Mouse (Mus musculus) liver, embryonic 12.5 days (tissue): Measurements from ENCODE around the gene Brms1l. TPM values are rescaled to one million over a fixed set of nuclear protein-coding genes. Genes with fewer than 3 reads are reported as not detected.

Source experiments
- ATAC-seq: fragments of 200-750 bp; cut with Nextera tagmentation; 2 replicates; pipeline ENCODE4 v1.8.0; 2017; ENCODE audit warnings: moderate number of reproducible peaks, mild to moderate bottlenecking, moderate library complexity
- H3K27ac ChIP-seq: fragments of 300-500 bp; sonication (generic); 2 replicates; pipeline ENCODE4 v1.5.1; 2016; ENCODE audit warnings: mild to moderate bottlenecking
- H3K27me3 ChIP-seq: fragments of 300-500 bp; sonication (generic); replicated peaks from 2 replicates; pipeline ENCODE4 v1.6.1; 2016; ENCODE audit warnings: mild to moderate bottlenecking, moderate library complexity
- H3K36me3 ChIP-seq: fragments of 300-500 bp; sonication (generic); 2 replicates; pipeline ENCODE4 v1.6.1; 2016; ENCODE audit warnings: mild to moderate bottlenecking, moderate library complexity
- H3K4me1 ChIP-seq: fragments of 300-500 bp; sonication (generic); 2 replicates; pipeline ENCODE4 v1.6.1; 2016
- H3K4me2 ChIP-seq: fragments of 300-500 bp; sonication (generic); 2 replicates; pipeline ENCODE4 v1.6.1; 2016; ENCODE audit warnings: mild to moderate bottlenecking, moderate library complexity
- H3K4me3 ChIP-seq: fragments of 300-500 bp; sonication (generic); 2 replicates; pipeline ENCODE4 v1.5.1; 2016; ENCODE audit warnings: mild to moderate bottlenecking, moderate library complexity
- H3K9ac ChIP-seq: fragments of 300-500 bp; sonication (generic); 2 replicates; pipeline ENCODE4 v1.6.1; 2016; ENCODE audit warnings: mild to moderate bottlenecking, moderate library complexity
- H3K9me3 ChIP-seq: fragments of 300-500 bp; sonication (generic); replicated peaks from 2 replicates; pipeline ENCODE4 v1.6.1; 2016; ENCODE audit warnings: mild to moderate bottlenecking, moderate library complexity
- WGBS: fragments of 180-500 bp; shearing (Covaris S2); methylation state at CpG from one replicate; pipeline ENCODE4 v1.1.7; 2016; ENCODE audit not compliant: insufficient replicate concordance; 5-methylcytosine and 5-hydroxymethylcytosine counted together
- microRNA-seq: library from miRNA; unstranded; fragments of <30 nt; microRNA quantifications from one replicate; pipeline ENCODE4, GENCODE M21; 2017
- polyA plus RNA-seq: library from polyadenylated mRNA; unstranded; fragments of >200 nt; fragmentation: Nextera tagmentation; extraction: Ambion mirVana; gene quantifications from 2 replicates; pipeline ENCODE4 v1.2.1, GENCODE M21; 2016

Gene Brms1l
- polyA plus RNA-seq, 1 experiment from 2014 or later = 24.4 TPM

GRCm38 (mm10) chr12:55869622-55870322 lies 33.6 kb downstream of the Brms1l start:
- no peaks in the 10 kb centered on the region for H3K9me3 ChIP-seq
- no peak overlapping the region for H3K9ac ChIP-seq
- H3K27ac ChIP-seq = no peak overlapping the region
- no peak overlapping the region for H3K4me2 ChIP-seq
- H3K4me1 ChIP-seq = peaks cover 15% of the 10 kb centered on the region
- 64% methylated on average over 5 of the region's 5 CpGs for WGBS
- ATAC-seq = no peak
- H3K36me3 ChIP-seq = peaks cover 63% of the 10 kb centered on the region
- H3K27me3 ChIP-seq = no peaks in the 10 kb centered on the region
- no peak overlapping the region for H3K4me3 ChIP-seq

GRCm38 (mm10) chr12:55885449-55885848 lies 49.3 kb downstream of the Brms1l start:
- H3K9me3 ChIP-seq = no peaks in the 10 kb centered on the region
- 72% methylated on average over 4 of the region's 4 CpGs for WGBS
- H3K4me1 ChIP-seq = no peaks in the 10 kb centered on the region
- no peak overlapping the region for H3K4me3 ChIP-seq
- no peaks in the 10 kb centered on the region for H3K36me3 ChIP-seq
- no peak overlapping the region for H3K9ac ChIP-seq
- no peak for ATAC-seq
- no peak overlapping the region for H3K4me2 ChIP-seq
- no peaks in the 10 kb centered on the region; the same call in 1 of the 2 replicates for H3K27me3 ChIP-seq
- no peak overlapping the region for H3K27ac ChIP-seq

DNA sequence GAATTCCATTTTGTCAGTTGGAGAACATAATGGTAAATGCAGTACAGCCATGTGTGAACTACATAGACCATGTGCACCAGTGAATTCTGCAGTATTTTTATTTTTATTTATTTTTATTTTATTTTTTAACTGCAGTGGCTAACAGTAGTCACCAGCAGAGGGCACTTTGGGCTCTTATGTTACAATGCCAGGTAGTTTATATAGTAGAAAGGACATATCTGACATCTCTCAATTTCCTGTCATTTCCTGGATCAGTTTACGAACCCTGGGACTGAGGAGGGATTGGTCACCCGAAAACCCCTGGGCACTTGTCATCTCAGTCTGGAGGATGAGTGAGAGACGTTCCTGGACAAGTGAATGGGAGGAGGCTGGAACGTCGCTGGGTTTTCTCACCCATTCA lies 52.4 kb downstream of the Brms1l start:
- H3K4me3 ChIP-seq = no peak overlapping the region
- H3K36me3 ChIP-seq = no peaks in the 10 kb centered on the region
- no peak overlapping the region for H3K9ac ChIP-seq
- 35% methylated on average over 5 of the region's 5 CpGs for WGBS
- no peaks in the 10 kb centered on the region; the same call in 1 of the 2 replicates for H3K27me3 ChIP-seq
- no peaks in the 10 kb centered on the region for H3K9me3 ChIP-seq
- no peaks in the 10 kb centered on the region for H3K4me1 ChIP-seq
- no peak overlapping the region for H3K4me2 ChIP-seq
- no peak overlapping the region for H3K27ac ChIP-seq
- ATAC-seq = no peak

DNA sequence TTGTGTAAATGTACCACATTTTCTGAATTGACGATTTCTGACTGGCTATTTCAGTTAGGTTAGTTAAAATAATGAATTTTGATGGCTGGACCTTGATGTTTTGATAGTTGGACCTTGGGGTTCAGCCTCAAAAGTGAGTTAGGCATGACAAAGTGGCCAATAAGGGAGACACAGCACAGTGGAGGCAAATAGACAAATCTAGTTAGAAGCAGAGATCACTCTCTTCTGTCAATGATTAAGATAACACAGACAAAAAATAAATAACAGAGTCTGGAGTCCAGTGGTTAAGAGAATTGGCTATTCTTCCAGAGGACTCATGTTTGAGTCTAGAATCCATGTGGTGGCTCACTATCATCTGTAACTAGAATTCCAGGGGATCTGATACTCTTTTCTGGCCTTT lies 68.7 kb downstream of the Brms1l start:
- Histone ChIP-seq H3K4me1 (no peaks in the 10 kb centered on the region), H3K4me2 (no peak overlapping the region), H3K27ac (no peak overlapping the region), H3K9me3 (no peaks in the 10 kb centered on the region), H3K4me3 (no peak overlapping the region), H3K9ac (no peak overlapping the region), H3K27me3 (no peaks in the 10 kb centered on the region), H3K36me3 (no peaks in the 10 kb centered on the region)
- ATAC-seq = no peak
- WGBS = 52% methylated on average over 1 of the region's 1 CpGs

GRCm38 (mm10) chr12:55912138-55912537 lies 76.0 kb downstream of the Brms1l start:
- H3K9me3 ChIP-seq = no peaks in the 10 kb centered on the region
- no peaks in the 10 kb centered on the region for H3K36me3 ChIP-seq
- ATAC-seq = no peak
- H3K4me1 ChIP-seq = no peaks in the 10 kb centered on the region
- no peaks in the 10 kb centered on the region for H3K27me3 ChIP-seq
- WGBS = 35% methylated on average over 3 of the region's 3 CpGs
- no peak overlapping the region for H3K27ac ChIP-seq
- no peak overlapping the region for H3K4me2 ChIP-seq
- H3K4me3 ChIP-seq = no peak overlapping the region
- no peak overlapping the region for H3K9ac ChIP-seq

DNA sequence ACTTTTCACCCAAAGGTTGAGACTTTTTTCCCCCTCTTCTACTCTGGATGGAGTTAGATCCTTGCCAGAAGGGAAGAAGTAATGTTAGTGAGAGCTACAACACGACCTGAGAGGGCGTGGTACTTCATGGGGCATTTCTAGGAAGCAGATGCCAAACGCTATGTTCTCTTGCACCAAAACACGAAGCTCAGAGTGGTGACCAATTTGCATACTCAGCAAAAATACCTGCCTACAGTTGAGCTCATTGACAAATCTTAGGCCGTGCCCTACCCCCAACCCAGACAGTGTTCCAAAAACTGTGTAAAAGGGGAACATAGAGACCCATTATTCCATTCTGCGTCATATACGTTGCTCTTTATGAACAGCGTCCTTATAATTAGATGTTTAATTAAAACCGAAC lies 77.1 kb downstream of the Brms1l start:
- H3K9me3 ChIP-seq = no peaks in the 10 kb centered on the region
- no peaks in the 10 kb centered on the region for H3K36me3 ChIP-seq
- H3K27ac ChIP-seq = no peak overlapping the region
- H3K27me3 ChIP-seq = no peaks in the 10 kb centered on the region
- no peaks in the 10 kb centered on the region for H3K4me1 ChIP-seq
- H3K4me3 ChIP-seq = no peak overlapping the region
- H3K9ac ChIP-seq = no peak overlapping the region
- 65% methylated on average over 9 of the region's 9 CpGs for WGBS
- ATAC-seq = no peak
- H3K4me2 ChIP-seq = no peak overlapping the region

GRCm38 (mm10) chr12:55916250-55916649 lies 80.1 kb downstream of the Brms1l start:
- Histone ChIP-seq H3K27ac (no peak overlapping the region), H3K9ac (no peak overlapping the region), H3K4me2 (no peak overlapping the region), H3K4me1 (no peaks in the 10 kb centered on the region), H3K36me3 (no peaks in the 10 kb centered on the region), H3K4me3 (no peak overlapping the region), H3K9me3 (no peaks in the 10 kb centered on the region), H3K27me3 (no peaks in the 10 kb centered on the region)
- ATAC-seq = no peak
- 77% methylated on average over 8 of the region's 8 CpGs for WGBS

DNA sequence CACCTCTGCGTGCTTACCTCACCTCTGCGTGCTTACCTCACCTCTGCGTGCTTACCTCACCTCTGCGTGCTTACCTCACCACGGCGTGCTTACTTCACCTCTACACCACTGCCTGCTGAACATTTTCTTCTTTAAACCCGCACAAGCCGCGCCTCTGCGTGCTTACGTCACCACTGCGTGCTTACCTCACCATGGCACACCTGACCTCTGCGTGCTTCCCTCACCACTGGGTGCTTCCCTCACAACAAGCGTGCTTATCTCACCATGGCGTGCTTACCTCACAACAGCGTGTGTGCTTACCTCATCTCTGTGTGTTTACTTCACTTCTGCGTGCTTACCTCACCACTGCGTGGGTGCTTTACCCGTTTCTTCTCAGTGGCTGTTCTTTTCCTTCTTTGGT lies 80.9 kb downstream of the Brms1l start:
- no peak for ATAC-seq
- Histone ChIP-seq H3K4me1 (no peaks in the 10 kb centered on the region), H3K27ac (no peak overlapping the region), H3K4me2 (no peak overlapping the region), H3K4me3 (no peak overlapping the region), H3K9ac (no peak overlapping the region), H3K27me3 (no peaks in the 10 kb centered on the region), H3K36me3 (no peaks in the 10 kb centered on the region), H3K9me3 (no peaks in the 10 kb centered on the region)
- WGBS = 84% methylated on average over 19 of the region's 19 CpGs

Small RNAs within 50 kb of the gene (microRNA-seq; reads per million reads assigned to microRNA genes)
- 3.2 reads per million for gene Gm23394

Other genes with a start within 250 kb of the Brms1l start
- gene Insm2, start 236.9 kb upstream of the Brms1l start, polyA plus RNA-seq = 0.10 TPM in 1 of 2 replicates, not detected in the other
- gene Ralgapa1, start 15.2 kb upstream of the Brms1l start, polyA plus RNA-seq = 10.0 and 11.7 TPM in 2 replicates